Mouse (Mus musculus) thymus, postnatal 25 days (tissue): ENCODE results near the gene Yars.

Source experiments
- DNase-seq: peaks from one replicate; pipeline ENCODE4 v3.0.0; 2022

Yars gene

DNA sequence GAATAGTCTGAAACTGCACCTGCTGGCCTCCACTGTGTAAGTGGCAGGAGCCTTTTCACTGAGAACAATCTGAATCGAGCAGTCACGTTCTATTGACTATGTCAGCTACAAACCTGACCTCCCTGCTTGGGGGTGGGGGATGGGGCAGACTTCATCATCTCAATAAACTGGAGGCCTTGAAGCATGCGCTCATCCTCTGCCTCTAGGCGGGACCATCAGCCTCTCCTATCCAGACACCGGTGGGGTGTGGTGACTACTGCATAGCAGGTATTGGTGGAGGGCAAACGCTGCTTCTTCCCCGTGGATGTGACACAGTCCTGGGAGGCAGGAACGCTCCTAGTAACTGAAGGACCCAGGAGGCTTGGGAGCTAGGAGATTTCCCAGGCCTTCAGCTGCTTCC lies 41.4 kb downstream of the Yars start:
- DNase-seq: no peak

DNA sequence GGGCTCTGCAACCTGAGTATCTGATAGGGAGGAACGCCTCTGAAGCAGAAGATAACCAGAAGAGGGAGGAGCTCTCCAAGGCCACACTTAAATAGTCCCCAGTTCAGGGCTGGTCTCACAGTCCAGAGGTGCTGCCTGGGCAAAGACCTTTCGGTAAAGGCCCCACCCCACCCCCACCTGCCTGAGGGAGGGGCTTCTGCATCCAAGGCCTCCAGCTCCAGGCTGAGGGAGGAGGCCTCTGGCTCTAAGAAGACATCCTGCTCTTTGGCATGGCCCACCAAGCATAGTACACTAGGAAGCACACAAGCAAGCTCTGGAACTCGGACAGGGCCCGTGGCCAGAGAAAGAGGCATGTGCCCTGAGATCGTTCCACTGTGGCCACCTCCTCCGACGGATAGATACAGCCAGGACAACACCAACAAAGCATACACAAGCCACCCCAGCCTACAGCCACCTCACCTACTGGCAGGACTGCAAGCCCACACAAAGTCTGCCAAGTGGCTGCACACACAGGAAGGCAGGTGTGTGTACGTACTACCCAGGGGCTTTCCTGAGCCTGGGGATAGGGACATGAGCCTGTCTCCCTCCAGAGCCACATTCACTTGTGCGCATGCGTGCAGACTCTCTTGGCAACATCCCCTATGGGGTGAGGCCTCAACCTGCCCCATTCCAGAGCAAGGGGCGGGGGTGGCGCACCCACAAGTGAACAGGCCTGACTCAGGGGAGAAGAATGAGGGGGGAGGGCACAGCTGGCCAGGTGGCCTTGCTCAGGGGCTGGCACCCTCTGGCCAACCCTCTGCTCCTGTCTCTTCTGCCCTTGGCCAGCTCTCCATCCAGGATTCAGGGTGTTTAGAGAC lies 42.3 kb downstream of the Yars start:
- no peak for DNase-seq

DNA sequence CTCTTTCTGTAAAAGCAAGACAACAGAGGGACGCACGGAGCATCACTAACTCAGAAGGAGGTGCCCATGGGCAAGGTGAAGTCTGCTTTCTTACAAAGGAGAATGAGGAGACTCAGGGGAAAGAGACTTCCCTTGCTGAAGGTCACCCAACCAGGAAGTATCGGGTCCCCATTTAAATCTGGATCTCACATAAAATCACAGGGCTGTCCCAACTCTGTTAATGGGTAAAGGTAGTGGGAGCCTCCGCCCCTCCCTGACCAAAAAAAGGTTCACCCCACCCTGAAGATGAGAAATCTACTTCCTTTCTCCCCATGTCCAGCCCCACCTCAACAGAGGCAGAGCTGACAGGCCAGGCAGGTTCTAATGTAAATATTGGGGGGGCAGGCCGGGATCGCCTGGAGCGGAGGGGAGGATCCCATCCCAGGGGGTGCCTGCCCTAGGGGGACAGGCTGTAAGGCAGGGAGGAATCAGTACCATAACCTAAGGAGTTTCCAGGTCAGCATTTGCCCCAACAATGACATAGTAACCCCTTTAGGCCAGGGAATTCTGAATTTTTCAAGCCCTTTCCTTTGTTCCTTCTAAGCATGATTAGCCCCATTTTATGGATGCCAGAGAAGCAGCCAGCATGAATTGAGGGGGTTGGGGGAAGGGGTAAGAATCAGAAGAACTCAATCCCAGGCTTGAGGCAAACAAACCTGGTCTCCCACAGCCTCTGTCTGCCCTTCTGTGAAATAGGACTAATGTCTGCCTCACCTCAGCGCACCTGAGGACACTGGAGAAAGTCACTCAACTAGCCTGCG lies 43.2 kb downstream of the Yars start:
- DNase-seq: no peak

DNA sequence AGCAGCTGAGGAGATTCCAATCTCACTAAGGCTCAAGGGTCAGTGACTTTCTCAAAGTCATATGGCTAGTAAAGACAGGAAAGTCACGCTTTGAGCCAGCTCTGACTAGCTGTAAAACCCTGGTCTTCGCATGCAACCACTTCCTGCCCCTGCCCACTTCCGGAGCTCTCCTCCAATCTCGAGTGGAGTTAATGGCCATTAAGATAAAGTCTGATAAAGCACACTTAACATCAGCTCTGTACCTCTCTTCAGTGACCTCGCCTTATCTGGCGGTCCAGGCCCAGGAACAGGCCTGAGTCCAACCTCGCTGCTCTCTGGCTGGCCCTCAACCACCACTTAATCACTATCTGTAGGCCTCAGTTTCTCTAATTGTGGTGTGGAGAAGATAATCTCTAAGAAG lies 44.9 kb downstream of the Yars start:
- DNase-seq: no peak

DNA sequence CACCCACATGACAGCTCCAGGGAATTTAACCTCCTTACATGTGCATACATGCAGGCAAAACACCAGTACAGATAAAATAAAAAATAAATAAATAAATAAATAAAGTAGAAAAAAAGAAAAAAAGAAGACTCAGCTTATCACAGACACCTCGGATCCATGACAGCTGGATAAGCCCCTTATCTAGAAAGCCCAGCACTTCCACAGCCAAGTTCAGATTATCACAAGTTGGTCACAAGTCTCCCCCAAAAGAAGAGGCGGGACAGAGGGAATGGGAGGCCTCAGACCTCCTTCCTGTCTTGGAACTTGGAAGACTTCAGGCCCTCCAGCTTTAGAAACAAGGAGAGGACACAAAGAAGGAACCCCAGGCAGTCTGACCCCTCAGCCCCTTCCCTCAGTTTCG lies 45.6 kb downstream of the Yars start:
- DNase-seq: no peak

DNA sequence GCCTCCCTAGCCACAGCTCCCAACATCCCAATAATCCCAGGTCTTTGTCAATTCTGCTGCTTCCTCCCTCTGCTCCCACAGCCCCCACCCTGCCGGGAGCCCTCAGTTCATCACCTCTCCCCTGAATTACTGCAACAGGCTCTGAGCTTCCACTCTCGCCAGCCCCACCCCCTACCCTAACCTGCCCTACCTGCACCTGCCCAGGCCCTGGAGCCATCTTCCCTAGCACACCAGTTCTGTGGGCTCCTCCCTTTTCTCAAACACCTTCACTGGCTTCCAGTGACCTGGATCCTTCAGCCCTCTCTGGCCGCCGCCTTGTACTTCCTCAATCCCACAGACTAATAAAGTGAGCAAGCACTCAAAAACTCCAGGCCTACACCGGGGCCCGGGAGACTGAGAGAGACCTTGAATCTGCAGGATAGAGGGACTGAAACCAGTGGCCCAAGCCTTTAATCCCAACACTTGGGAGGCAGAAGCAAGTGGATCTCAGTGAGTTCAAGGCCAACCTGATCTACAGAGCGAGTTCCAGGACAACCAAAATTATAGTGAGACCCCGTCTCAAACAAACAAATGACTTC lies 46.8 kb downstream of the Yars start:
- no peak for DNase-seq

DNA sequence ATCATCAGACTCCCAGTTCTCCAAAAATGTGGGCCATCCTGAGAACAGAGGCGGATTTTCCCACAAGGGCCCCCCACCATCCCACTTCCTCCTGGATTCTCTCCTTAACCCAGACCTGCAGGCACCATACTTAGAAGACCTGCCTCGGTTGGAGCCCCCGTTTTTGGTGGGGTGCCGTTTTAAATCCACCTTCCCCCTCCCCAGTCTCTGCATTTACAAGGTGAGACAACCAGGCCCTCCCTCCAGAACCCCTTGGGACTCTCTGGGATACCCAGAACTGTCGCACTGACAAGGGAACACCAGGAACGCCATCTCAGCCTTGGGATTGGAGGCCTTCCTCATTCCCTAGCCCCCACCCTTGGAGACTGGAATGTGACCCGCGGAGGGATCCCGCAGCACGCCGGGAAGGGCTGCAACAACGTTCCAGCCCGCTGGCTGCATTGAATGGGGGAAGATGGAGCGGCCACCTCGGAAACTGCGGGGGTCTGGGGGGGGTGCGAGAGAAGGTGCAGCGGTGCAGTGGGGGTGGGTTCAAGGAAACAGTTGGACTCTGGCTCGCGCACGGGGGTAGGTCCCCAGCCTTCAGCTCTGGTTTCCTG lies 48.4 kb downstream of the Yars start:
- DNase-seq: no peak

DNA sequence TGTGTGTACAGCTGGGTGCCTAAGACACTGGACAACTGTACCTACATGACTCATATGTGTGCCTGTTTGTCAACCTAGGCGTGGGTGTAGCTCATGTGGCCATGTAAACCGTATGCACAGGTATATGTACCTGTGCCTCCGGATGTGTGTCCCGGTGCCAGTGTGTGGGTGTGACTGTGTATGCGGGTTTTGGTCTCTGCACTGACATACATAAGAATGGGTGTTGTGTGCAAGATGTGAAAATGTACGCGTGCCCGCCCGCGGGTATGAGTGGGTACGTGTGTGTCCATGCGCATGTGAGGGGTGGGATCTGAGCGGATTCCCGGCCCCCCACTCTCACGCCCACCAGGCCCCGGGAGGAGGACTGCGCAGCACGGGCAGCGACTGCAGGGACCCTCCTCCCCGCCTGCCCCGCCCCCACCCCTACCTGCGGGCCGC lies 49.0 kb downstream of the Yars start:
- DNase-seq: no peak

DNA sequence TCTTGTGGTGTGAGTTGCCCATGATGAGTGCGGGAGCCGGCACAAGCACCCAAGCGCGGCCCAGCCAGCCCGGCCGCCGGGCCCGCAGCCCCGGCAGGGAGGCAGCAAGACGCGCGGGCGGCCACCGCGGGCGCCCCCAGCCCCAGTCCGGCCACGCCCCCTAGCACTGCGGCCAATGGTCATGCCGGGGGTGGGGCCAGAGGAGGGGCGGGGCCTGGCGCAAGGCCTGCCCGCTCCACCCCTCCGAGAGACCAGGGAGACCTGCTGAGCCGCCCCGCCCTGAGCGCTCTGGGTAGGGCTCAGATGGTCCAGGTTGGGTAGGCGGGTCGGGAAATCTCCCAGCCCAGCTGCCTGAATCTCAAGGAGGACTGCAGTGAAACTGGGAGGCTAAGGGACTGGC lies 49.5 kb downstream of the Yars start:
- DNase-seq: peak; percentile 35

DNA sequence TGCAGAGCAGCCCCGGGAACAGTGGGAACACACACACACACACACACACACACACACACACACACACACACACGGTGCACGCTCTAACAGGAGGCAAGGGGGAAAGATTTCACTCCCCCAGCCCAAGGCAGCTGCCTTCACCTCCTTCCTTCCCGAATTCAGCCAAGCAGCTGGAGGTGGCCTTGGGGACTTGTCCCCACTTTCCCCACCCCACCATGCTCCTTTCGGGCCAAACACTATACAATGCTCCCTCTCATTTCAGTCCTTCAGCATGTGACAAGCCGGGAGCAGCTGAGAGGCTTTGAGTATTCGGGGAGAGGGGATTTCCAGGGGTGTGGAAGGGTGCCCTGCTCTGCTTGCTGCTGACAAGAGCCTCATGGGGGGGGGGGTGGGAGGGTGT lies 52.3 kb downstream of the Yars start:
- no peak for DNase-seq

DNA sequence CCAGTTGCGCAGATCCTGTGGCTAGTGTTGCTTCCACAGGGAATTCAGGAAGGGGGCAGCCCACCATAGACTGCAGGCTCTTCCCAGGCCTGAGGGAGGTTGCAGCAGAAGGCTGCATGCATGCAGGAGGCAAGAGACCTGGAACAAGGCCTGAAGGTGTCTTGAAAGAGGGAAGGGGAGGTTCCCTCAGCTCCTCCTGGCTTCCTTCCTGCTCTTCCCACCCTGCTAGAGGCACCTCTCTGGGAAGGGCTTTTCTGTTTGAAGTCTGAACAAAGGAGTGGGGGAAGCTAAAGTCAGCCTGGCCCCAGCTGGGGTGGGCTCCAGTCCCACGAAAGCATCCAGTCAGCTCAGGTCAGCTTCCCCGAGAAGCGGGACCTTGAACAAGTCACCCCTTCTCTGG lies 52.8 kb downstream of the Yars start:
- DNase-seq: no peak

DNA sequence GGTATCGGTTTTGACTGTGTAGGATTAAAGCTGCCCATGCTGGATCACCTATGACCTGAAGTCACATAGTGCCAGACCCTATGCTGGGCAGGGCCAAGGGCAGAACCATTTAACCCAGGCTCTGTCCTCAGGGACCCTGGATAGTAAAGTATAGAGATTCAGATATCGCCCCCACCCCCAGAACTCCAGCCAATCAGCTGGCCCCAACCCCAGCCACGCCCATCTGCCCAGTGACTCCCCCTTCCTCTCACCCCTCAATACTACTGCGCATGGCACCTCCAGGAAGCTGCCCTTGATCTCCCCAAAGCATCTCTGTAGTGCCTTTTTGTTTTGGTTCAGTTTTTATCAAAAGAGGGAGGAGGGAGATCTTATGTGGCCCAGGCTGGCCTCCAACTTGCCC lies 53.2 kb downstream of the Yars start:
- DNase-seq: no peak

DNA sequence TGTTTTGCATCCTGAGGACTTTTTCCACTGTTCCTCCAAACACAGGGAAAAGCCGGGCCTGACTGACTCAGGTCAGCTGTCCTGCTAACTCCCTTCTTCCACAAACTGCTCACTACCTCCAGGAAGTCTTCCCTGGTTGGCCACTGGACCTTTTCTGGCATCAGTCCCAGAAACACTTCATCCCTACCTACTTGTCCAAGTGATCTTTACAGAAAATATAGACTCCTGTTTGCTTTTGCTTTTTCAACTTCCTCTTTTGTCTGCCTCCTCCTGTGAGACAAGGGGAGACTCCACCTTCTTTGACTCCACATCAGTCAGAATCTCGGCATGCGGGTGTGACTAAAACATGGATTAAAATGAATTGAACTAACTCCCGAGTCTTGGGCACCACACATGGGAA lies 55.2 kb downstream of the Yars start:
- no peak for DNase-seq

DNA sequence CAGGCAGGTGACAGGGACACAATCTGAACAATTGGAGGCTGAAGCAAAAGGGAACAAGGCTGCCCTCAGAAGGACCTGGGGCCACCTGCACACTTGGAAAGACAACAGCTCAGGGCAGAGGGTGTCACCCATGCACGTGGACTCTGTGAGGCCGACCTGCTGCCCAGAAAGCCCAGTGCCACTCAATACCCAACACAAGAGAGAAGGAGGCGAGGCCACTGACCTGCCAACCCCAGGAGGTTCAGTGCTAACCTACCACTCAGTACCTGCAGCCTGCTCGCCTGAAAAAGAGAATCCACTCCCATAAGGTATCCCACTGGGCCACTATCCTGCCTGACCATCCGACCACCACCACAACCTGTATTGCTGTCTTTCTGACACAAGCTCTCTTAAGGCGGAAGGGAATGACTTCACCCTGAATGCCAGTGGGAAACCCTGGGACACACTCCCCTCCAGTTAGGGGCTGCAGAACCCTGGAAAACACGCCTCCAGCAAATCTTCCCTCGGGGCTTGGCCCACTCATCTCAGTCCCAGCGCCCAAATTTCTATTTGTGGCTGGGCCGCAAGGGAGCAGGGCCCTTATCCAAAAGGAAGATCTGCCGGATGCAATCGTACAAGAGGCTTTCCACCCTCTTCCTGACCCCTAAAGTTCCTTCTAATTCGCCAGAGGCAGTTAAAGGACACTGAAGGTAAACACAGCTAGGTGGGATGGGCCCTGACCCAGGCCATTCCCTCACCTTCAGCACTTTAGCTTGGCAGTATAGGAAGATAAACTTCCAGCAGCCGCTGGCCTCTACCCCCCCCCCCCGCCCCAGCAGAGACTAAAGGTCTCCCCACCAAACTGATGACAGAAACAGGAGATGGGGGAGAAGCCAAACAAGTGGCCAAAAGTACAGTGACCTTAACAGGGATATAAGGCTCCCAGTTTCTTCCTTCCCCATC lies 57.1 kb downstream of the Yars start:
- no peak for DNase-seq

DNA sequence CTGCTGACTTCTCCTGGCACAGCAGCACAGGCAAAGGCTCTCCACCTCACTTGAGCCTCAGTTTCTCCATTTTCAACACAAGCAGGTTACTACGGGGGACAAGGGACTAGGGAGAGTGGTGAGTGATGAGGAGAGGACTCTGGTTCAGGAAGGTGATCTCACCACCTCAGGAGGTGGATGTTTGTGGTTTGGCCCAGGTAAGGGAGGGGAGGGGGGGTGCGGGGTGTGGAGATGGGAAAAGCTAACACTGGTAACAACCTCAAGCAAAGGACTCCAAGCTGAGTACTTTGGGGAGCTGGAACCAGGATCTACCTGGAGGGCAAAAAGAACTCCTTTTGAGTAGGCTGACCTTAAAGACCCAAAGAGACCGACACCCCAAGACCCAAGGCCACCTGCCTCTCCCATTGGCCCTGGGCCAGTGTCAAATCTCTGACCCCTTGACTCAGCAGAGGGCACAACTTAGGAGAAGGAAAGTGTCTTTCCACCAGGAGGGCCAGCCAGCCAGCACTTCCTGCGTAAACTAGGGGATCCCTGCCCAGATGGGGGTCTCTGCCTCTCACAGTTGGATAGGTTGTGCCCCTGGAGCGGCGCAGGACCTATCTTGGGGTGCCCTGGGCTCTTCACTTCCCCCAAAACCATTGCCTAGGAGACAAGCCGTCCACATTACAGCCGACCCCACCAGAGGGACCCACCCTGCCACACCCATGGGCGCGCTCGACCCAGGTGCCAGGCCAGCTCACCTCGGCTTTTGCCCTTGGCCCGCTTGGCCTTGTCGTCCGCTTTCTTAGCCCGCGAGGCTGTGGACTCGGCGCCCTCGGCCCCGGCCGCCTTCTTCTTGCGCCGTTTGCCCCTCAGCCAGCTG lies 58.1 kb downstream of the Yars start:
- no peak for DNase-seq

DNA sequence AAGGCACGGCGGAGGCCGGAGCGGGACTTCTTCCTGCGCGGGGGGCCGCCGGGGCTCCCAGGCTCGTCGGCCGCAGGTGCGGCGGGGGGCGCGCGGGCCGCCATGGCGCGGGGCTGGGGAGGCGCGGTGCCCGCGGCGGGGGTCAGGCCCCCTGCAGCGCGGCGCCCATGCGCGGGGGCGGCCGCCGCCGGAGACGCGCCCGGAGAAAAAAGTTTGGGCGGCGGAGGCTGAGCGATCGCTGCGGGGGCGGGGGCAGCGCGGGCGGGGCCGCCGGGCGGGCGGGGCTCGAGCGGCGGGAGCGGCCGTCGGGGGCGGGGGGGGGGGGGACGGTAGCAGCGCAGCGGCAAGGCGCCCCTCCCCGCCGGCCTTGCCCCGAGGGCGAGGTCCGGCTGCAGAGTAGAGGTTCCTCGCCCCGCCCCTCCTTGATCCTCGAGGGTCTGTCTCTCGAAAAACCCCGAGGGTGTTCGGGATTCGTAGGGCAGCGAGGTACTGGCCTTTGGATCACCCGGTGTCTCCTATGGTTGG lies 58.7 kb downstream of the Yars start:
- DNase-seq: no peak

DNA sequence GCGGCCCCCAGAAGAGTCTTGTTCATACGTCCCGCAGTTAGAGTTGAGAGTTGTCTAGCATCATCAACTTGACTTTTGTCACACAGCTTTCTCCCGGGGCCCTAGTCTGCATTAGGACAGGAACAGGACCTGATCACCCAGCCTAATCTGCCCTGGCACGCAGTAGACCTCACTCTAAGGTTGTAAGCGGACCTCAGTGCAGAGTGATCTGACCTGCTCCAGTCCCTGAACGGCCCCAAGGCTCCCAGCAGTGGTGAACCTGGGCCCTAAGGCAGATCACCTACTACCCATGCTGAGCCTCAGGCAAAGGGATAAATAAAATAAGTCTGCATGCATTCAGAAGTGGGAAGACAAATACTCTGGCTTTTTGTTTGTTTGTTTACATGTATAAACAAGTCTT lies 59.7 kb downstream of the Yars start:
- DNase-seq: no peak

DNA sequence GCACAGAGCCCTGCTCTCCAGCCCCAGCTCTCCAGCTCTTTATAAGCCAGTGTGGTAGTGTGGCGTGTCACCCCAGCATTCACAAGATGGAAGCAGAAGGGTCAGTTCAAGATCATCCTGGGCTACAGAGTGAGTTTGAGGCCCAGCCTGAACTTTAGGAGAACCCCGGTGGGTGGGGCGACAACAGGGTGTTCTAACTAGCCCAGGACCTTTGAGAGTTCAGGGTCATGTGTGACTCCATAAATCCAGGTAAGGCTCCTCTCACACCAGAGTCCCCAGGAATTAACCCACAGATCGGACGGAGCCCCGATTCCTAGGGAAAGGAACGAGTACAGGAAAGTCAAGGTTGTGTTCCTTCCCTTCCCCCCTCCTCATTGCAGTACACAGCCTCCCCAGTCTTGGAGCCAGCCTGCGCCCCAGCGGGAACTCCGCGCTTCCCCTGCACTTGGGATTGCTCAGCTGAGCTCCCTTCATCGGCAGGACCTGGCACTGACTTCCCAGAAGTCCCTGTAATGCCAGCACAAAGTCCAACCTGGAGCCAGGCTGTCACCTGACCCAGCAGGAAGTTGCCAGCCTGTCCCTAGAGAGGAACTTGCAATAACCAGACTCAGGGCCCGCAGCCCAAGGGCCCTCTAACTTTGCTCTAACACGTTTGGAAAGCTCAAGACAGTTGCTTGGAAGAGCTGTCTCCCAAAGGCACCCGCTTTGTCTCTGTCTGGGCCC lies 61.4 kb downstream of the Yars start:
- DNase-seq: no peak

DNA sequence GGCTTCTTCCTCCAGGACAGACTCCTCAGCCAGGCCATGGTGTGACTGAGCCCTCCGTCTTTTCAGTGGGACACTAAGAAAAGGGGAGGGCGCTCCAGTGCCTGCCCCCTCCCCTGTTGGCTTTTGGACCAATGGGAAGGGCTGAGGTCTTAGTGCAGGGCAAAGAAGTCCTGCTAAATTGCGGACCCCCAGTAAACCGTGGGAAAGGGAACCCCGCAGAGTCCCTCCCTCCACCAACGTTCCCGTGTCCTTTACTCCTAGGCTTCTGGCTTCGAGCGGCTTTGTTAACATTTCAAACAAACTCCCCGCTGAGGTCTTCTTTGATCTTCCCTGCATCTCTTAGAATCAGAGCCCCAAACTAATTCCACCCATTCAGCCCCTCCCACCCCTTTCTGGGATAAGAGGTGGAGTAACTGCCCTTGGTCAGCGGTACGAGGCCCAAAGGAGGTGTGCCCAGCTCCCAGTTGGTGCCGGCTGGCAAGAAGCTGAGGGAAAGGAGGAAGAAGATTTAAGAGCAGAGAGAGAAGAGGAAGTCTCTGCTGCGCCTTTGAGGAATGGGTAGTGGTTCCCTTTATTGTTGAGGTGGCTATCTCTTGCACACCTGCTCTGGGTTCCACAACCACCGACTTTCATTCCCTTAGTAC lies 62.0 kb downstream of the Yars start:
- DNase-seq: no peak

DNA sequence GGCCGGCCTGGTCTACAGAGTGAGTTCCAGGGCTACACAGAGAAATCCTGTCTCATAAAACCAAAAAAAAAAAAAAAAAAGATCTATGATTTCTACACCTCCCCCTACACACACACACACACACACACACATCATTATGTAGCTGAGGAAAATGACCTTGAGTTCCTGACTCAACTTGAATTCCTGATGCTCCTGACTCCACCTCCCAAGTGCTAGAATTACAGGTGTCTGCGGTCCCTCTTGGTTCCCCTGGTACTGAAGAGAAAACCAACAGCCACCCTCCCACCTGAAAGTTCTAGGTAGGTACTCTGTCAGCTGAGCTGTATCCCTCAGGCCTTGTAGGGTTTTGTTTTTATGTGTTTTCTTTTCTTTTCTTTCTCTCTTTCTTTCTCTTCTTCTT lies 62.9 kb downstream of the Yars start:
- no peak for DNase-seq
